Mouse (Mus musculus) hindbrain, postnatal 0 days (tissue): ENCODE results near the gene Trappc3. TPM values are rescaled to one million over a fixed set of nuclear protein-coding genes. Genes with fewer than 3 reads are reported as not detected.

Experiments
- ATAC-seq: fragments of 200-750 bp; cut with Nextera tagmentation; 2 replicates; pipeline ENCODE4 v1.8.0; 2017; ENCODE audit warnings: mild to moderate bottlenecking, moderate TSS enrichment, moderate library complexity
- DNase-seq: peaks from one replicate; pipeline ENCODE4 v3.0.0-alpha.2; 2015; ENCODE audit warnings: low spot score
- H3K27ac ChIP-seq: fragments of 300-500 bp; sonication (generic); 2 replicates; pipeline ENCODE4 v1.5.1; 2014; ENCODE audit warnings: mild to moderate bottlenecking
- H3K27me3 ChIP-seq: fragments of 300-500 bp; sonication (generic); 2 replicates; pipeline ENCODE4 v1.6.1; 2014; ENCODE audit warnings: low read length, mixed read lengths; ENCODE audit not compliant: insufficient read depth
- H3K36me3 ChIP-seq: fragments of 300-500 bp; sonication (generic); 2 replicates; pipeline ENCODE4 v1.6.1; 2014; ENCODE audit warnings: low read length, mixed read lengths; ENCODE audit not compliant: insufficient read depth
- H3K4me1 ChIP-seq: fragments of 300-500 bp; sonication (generic); 2 replicates; pipeline ENCODE4 v1.6.1; 2014; ENCODE audit warnings: antibody characterized with exemption, low read length, mixed read lengths; ENCODE audit not compliant: insufficient read depth
- H3K4me2 ChIP-seq: fragments of 300-500 bp; sonication (generic); 2 replicates; pipeline ENCODE4 v1.6.1; 2014; ENCODE audit warnings: low read depth, mild to moderate bottlenecking, low read length, moderate library complexity, mixed read lengths
- H3K4me3 ChIP-seq: fragments of 300-500 bp; sonication (generic); 2 replicates; pipeline ENCODE4 v1.5.1; 2014; ENCODE audit warnings: low read length
- H3K9ac ChIP-seq: fragments of 300-500 bp; sonication (generic); replicated peaks from 2 replicates; pipeline ENCODE4 v1.6.1; 2014; ENCODE audit warnings: mild to moderate bottlenecking, low read length, moderate library complexity, mixed read lengths
- H3K9me3 ChIP-seq: fragments of 300-500 bp; sonication (generic); 2 replicates; pipeline ENCODE4 v1.6.1; 2016; ENCODE audit warnings: low read length, mixed read lengths
- CTCF ChIP-seq: IDR thresholded peaks from 2 replicates; pipeline ENCODE4 v1.5.1; 2016; ENCODE audit warnings: antibody characterized with exemption, control low read depth, low read depth
- WGBS: fragments of 180-500 bp; shearing (Covaris S2); extraction: QIAGEN DNeasy Blood & Tissue Kit; methylation state at CpG from one replicate; pipeline ENCODE4 v1.1.7; 2014; 5-methylcytosine and 5-hydroxymethylcytosine counted together
- polyA plus RNA-seq: library from polyadenylated mRNA; unstranded; fragments of >200 nt; fragmentation: Nextera tagmentation; extraction: Ambion mirVana; gene quantifications from 2 replicates; pipeline ENCODE4 v1.2.1, GENCODE M21; 2015
- total RNA-seq: library from RNA; depleted of rRNA; stranded (reverse); fragments of >200 nt; gene quantifications from 2 replicates; pipeline ENCODE4 v1.2.3, GENCODE M21; 2014

Trappc3 gene
- total and polyA plus RNA-seq, 2 experiments from 2014 or later: 97.4 to 188 TPM

GRCm38 (mm10) chr4:126236467-126237280 is 25.5 kb upstream of the Trappc3 start:
- Histone ChIP-seq H3K4me2 (no peak overlapping the region), H3K36me3 (peaks cover 94% of the 10 kb centered on the region), H3K9ac (no peak overlapping the region), H3K27ac (no peak overlapping the region), H3K27me3 (no peaks in the 10 kb centered on the region), H3K4me3 (no peak overlapping the region), H3K9me3 (no peaks in the 10 kb centered on the region), H3K4me1 (no peaks in the 10 kb centered on the region)
- WGBS: 55% methylated on average over 62 of the region's 63 CpGs
- ATAC-seq (no peak), DNase-seq (no peak)
- no peak for TF ChIP-seq CTCF

- no peaks in the 10 kb centered on the region for H3K9me3 ChIP-seq
- no peaks in the 10 kb centered on the region for H3K27me3 ChIP-seq
- ATAC-seq: peak; percentile 41
- no peak overlapping the region for H3K4me2 ChIP-seq
- TF ChIP-seq CTCF: 0 out of 2 replicates have a peak, but pooled peaks have one; percentile 13
- no peak overlapping the region for H3K9ac ChIP-seq
- H3K4me3 ChIP-seq: no peak overlapping the region
- no peak for DNase-seq
- WGBS: 39% methylated on average over 5 of the region's 5 CpGs
- no peaks in the 10 kb centered on the region for H3K4me1 ChIP-seq
- H3K27ac ChIP-seq: no peak overlapping the region
- peaks cover 86% of the 10 kb centered on the region for H3K36me3 ChIP-seq
These were observed 24.3 kb upstream of the Trappc3 start for GRCm38 (mm10) chr4:126237721-126238242.

- Histone ChIP-seq H3K4me3 (no peak overlapping the region), H3K9ac (no peak overlapping the region), H3K4me2 (no peak overlapping the region), H3K4me1 (no peaks in the 10 kb centered on the region), H3K27ac (no peak overlapping the region), H3K36me3 (peaks cover 64% of the 10 kb centered on the region), H3K9me3 (no peaks in the 10 kb centered on the region), H3K27me3 (no peaks in the 10 kb centered on the region)
- no peak for TF ChIP-seq CTCF
- 89% methylated on average over 13 of the region's 13 CpGs for whole genome bisulfite sequencing
- DNase-seq (no peak), ATAC-seq (no peak)
These were observed 22.2 kb upstream of the Trappc3 start for GRCm38 (mm10) chr4:126239862-126240475.

GRCm38 (mm10) chr4:126241956-126242355 is 20.2 kb upstream of the Trappc3 start:
- H3K4me1 ChIP-seq: no peaks in the 10 kb centered on the region
- no peaks in the 10 kb centered on the region for H3K9me3 ChIP-seq
- H3K9ac ChIP-seq: no peak overlapping the region
- no peaks in the 10 kb centered on the region for H3K27me3 ChIP-seq
- no peak overlapping the region for H3K4me2 ChIP-seq
- no peak overlapping the region for H3K27ac ChIP-seq
- H3K36me3 ChIP-seq: peaks cover 44% of the 10 kb centered on the region
- DNase-seq (no peak), ATAC-seq (no peak)
- TF ChIP-seq CTCF: no peak
- WGBS: 28% methylated on average over 9 of the region's 9 CpGs
- no peak overlapping the region for H3K4me3 ChIP-seq

GRCm38 (mm10) chr4:126242510-126242909 is 19.6 kb upstream of the Trappc3 start:
- peaks cover 45% of the 10 kb centered on the region for H3K36me3 ChIP-seq
- no peak overlapping the region for H3K9ac ChIP-seq
- H3K4me2 ChIP-seq: no peak overlapping the region
- ATAC-seq (no peak), DNase-seq (no peak)
- 70% methylated on average over 6 of the region's 6 CpGs for WGBS
- no peaks in the 10 kb centered on the region for H3K4me1 ChIP-seq
- no peak for TF ChIP-seq CTCF
- no peaks in the 10 kb centered on the region for H3K27me3 ChIP-seq
- no peak overlapping the region for H3K27ac ChIP-seq
- no peak overlapping the region for H3K4me3 ChIP-seq
- no peaks in the 10 kb centered on the region for H3K9me3 ChIP-seq

GRCm38 (mm10) chr4:126246202-126246889 is 15.8 kb upstream of the Trappc3 start:
- Histone ChIP-seq H3K27ac (no peak overlapping the region), H3K9ac (no peak overlapping the region), H3K9me3 (no peaks in the 10 kb centered on the region), H3K4me2 (no peak overlapping the region), H3K4me1 (peaks cover 11% of the 10 kb centered on the region; the same call in 1 of the 2 replicates), H3K27me3 (no peaks in the 10 kb centered on the region), H3K4me3 (no peak overlapping the region), H3K36me3 (peaks cover 12% of the 10 kb centered on the region)
- no peak for TF ChIP-seq CTCF
- 81% methylated on average over 13 of the region's 13 CpGs for WGBS
- no peak for ATAC-seq
- no peak for DNase-seq
